Mouse (Mus musculus) heart, adult 2 months (tissue): ENCODE data around the gene Gmnc.

Experiments
- EP300 ChIP-seq: fragments of 200-500 bp; IDR thresholded peaks from 2 replicates; pipeline ENCODE4 v1.6.1; 2011; ENCODE audit warnings: low read depth, low read length, control low read depth; ENCODE audit not compliant: insufficient read depth
- POLR2A ChIP-seq: fragments of 200-500 bp; IDR thresholded peaks from 2 replicates; pipeline ENCODE4 v1.6.1; 2011; ENCODE audit warnings: mild to moderate bottlenecking, low read depth, low read length, control low read depth; ENCODE audit not compliant: insufficient read depth

DNA sequence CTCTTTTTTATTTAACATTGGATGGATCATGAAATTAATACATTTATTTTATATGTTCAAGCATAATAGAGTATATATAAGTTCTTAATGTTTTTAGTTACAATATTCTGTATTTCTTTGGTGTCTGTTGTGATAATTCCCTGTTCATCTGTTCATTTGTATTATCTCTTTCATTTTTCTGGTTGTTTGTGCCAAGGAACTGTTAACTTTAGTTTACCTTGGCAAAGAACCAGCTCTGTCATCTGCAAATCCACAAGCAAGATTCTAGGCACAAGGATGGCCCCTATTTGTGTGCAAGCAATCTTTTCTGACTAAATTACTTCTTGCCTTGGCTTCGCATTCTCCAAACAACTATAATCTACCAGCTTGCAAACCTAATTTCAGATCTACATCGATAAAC, 31.3 kb upstream of the Gmnc start:
- TF ChIP-seq POLR2A (no peak), EP300 (no peak)
